Mouse (Mus musculus) cerebellum, adult 2 months (tissue): ENCODE measurements around the gene Rgmb. TPM values are rescaled to one million over a fixed set of nuclear protein-coding genes. Genes with fewer than 3 reads are reported as not detected.

Experiments used
- DNase-seq, 2 experiments: peaks; one replicate each; pipeline ENCODE4 v3.0.0; 2021
- H3K27ac ChIP-seq: fragments of 200-500 bp; 2 replicates; pipeline ENCODE4 v1.5.1; 2012; ENCODE audit warnings: low read length, control low read depth, inconsistent platforms; ENCODE audit not compliant: insufficient read depth
- H3K27me3 ChIP-seq: fragments of 200-500 bp; 2 replicates; pipeline ENCODE4 v1.6.1; 2012; ENCODE audit warnings: inconsistent platforms, mild to moderate bottlenecking, low read length, moderate library complexity; ENCODE audit not compliant: control insufficient read depth, insufficient read depth
- H3K4me1 ChIP-seq: fragments of 200-500 bp; 2 replicates; pipeline ENCODE4 v1.6.1; 2011; ENCODE audit warnings: low read length; ENCODE audit not compliant: control insufficient read depth, insufficient read depth
- H3K4me3 ChIP-seq: fragments of 200-500 bp; replicated peaks from 2 replicates; pipeline ENCODE3; 2011; ENCODE audit warnings: mild to moderate bottlenecking, low read depth, low read length, control low read depth; ENCODE audit not compliant: insufficient read depth
- CTCF ChIP-seq: fragments of 200-500 bp; IDR thresholded peaks from 2 replicates; pipeline ENCODE4 v1.5.1; 2011; ENCODE audit warnings: low read depth, mild to moderate bottlenecking, control low read depth, low read length, moderate library complexity, borderline replicate concordance; ENCODE audit not compliant: insufficient read depth
- POLR2A ChIP-seq: fragments of 200-500 bp; IDR thresholded peaks from 2 replicates; pipeline ENCODE4 v1.6.1; 2011; ENCODE audit warnings: low read length, control low read depth, borderline replicate concordance; ENCODE audit not compliant: insufficient read depth
- WGBS: fragments of 180-500 bp; shearing (Covaris S2); methylation state at CpG from one replicate; pipeline ENCODE4 v1.1.7; 2018; 5-methylcytosine and 5-hydroxymethylcytosine counted together
- polyA plus RNA-seq: library from polyadenylated mRNA; depleted of rRNA; stranded (reverse); fragments of >200 nt; gene quantifications from 2 replicates; pipeline ENCODE4 v1.2.3, GENCODE M21; 2012

The Rgmb gene
- polyA plus RNA-seq, 1 experiment: 46.9 TPM

GRCm38 (mm10) chr17:15820146-15820545 is 10.7 kb downstream of the Rgmb start:
- TF ChIP-seq POLR2A (no peak), CTCF (no peak)
- H3K4me1 ChIP-seq: peaks cover 9% of the 10 kb centered on the region
- WGBS: 62% methylated on average over 6 of the region's 6 CpGs
- no peak overlapping the region for H3K4me3 ChIP-seq
- H3K27me3 ChIP-seq: no peaks in the 10 kb centered on the region
- H3K27ac ChIP-seq: no peak overlapping the region
- DNase-seq: no peak

DNA sequence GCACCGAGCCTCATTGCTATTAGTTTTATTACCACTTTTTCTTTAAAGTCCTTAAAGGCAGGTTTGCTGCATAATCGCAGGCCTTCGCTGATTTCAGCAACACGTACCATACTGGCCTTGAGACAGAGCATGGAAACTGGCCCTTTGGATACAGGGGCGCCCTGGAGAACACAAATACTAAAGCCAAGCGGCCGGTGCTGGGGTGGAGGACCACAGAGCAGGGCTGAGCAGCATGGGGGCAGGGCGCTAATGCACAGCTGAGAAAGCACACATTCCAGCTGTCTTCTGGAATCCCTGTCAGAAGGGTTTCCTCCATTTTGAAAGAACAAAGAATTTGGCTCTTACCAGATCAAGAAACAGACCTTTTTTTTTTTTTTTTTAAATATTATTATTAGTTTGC is 12.5 kb downstream of the Rgmb start:
- peaks cover 9% of the 10 kb centered on the region for H3K4me1 ChIP-seq
- DNase-seq: no peak
- TF ChIP-seq POLR2A (no peak), CTCF (no peak)
- H3K27me3 ChIP-seq: no peaks in the 10 kb centered on the region
- no peak overlapping the region for H3K4me3 ChIP-seq
- no peak overlapping the region for H3K27ac ChIP-seq
- 88% methylated on average over 8 of the region's 8 CpGs for WGBS

GRCm38 (mm10) chr17:15817634-15818033 is 13.2 kb downstream of the Rgmb start:
- no peak overlapping the region for H3K27ac ChIP-seq
- no peak overlapping the region for H3K4me3 ChIP-seq
- H3K27me3 ChIP-seq: no peaks in the 10 kb centered on the region
- no peak for DNase-seq
- TF ChIP-seq CTCF (no peak), POLR2A (no peak)
- peaks cover 9% of the 10 kb centered on the region for H3K4me1 ChIP-seq
- WGBS: 85% methylated on average over 2 of the region's 2 CpGs

- 87% methylated on average over 5 of the region's 5 CpGs for WGBS
- Histone ChIP-seq H3K4me3 (no peak overlapping the region), H3K4me1 (peaks cover 9% of the 10 kb centered on the region), H3K27ac (no peak overlapping the region), H3K27me3 (no peaks in the 10 kb centered on the region)
- DNase-seq: no peak
- TF ChIP-seq CTCF (no peak), POLR2A (no peak)
These were observed 13.8 kb downstream of the Rgmb start for GRCm38 (mm10) chr17:15817096-15817450.

GRCm38 (mm10) chr17:15816379-15817095 is 14.3 kb downstream of the Rgmb start:
- no peak overlapping the region for H3K27ac ChIP-seq

GRCm38 (mm10) chr17:15815312-15816018 is 15.4 kb downstream of the Rgmb start:
- H3K27ac ChIP-seq: no peak overlapping the region
- TF ChIP-seq POLR2A (no peak), CTCF (no peak)
- 73% methylated on average over 10 of the region's 10 CpGs for WGBS
- no peaks in the 10 kb centered on the region for H3K27me3 ChIP-seq
- no peak overlapping the region for H3K4me3 ChIP-seq
- DNase-seq: no peak
- peaks cover 3% of the 10 kb centered on the region for H3K4me1 ChIP-seq

More at GRCm38 (mm10) chr17:15816379-15817095, 14.3 kb downstream of the Rgmb start:
- Histone ChIP-seq H3K4me1 (peaks cover 9% of the 10 kb centered on the region), H3K27me3 (no peaks in the 10 kb centered on the region), H3K4me3 (no peak overlapping the region)
- no peak for TF ChIP-seq CTCF
- no peak for TF ChIP-seq POLR2A
- no peak for DNase-seq
- WGBS: 81% methylated on average over 11 of the region's 11 CpGs

DNA sequence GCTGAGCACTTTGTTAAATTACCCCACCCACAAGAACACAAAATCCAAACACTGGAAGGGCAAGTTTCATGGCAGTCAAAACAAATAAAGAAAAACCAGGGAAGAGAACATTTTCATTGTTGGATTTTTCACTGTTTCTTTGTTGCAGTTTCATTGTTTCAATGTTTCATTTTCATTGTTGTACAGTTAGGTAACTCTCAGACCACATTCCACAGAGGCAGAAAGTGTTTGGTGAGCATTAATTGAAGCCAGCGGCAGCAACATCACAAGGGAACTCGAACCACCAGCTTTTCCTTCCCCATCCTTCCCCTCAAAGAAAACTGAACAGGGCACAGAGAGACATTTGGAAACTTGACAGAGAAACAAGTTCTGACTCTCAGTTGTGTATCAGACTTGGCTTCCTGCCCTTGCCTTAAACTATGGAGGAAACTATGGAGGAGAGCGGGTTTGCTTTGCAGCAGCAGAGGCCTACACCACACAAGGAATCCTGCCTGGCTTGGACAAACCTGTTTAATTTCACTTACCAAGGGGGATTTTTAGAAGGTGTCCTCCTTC is 17.1 kb downstream of the Rgmb start:
- Histone ChIP-seq H3K27ac (no peak overlapping the region), H3K4me3 (no peak overlapping the region), H3K4me1 (peaks cover 3% of the 10 kb centered on the region), H3K27me3 (no peaks in the 10 kb centered on the region)
- 65% methylated on average over 3 of the region's 3 CpGs for WGBS
- no peak for DNase-seq
- no peak for TF ChIP-seq CTCF
- no peak for TF ChIP-seq POLR2A

DNA sequence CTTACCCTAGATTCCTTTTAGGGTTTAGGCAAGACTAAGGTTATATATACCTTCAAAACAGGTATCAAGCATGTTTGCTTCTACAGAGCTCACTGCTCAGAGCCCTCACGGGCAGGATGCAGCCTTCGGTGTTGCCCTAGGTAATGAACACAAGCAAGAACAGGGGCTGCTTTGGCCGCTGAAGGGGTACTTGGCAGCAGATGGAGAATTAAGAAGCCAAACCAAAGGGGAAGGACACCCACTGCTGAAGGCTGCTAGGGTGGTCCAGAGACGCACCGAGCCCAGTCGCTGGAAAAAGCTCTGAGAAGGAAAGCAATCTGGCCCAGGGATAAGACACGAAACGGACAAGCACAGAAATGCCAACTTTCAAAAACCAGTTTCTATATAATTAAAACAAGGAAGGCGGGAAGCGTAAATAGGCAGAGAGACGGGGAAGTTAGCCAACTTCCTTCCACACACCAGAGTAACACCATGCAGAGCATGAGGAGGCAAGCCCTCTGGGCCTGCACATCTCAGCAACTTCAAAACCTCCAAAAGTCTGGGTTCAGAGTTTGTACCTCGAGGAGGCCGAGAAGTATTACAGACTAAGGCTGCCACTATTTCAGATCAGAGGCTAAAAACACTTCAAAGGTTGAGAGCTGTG is 18.6 kb downstream of the Rgmb start:
- 25% methylated on average over 13 of the region's 13 CpGs for WGBS
- no peak overlapping the region for H3K27ac ChIP-seq
- DNase-seq: no peak
- H3K4me3 ChIP-seq: no peak overlapping the region
- H3K4me1 ChIP-seq: peaks cover 7% of the 10 kb centered on the region
- no peak for TF ChIP-seq CTCF
- TF ChIP-seq POLR2A: no peak
- no peaks in the 10 kb centered on the region for H3K27me3 ChIP-seq
